Mouse (Mus musculus) monocyte, adult 2 months (primary cell): ENCODE results near the gene Gm44579.

Experiments
- DNase-seq, 2 experiments: peaks; one replicate each; pipeline ENCODE4 v3.0.0; 2022; ENCODE audit warnings: low spot score in 2 of 2, low read depth in 1 of 2

The Gm44579 gene

DNA sequence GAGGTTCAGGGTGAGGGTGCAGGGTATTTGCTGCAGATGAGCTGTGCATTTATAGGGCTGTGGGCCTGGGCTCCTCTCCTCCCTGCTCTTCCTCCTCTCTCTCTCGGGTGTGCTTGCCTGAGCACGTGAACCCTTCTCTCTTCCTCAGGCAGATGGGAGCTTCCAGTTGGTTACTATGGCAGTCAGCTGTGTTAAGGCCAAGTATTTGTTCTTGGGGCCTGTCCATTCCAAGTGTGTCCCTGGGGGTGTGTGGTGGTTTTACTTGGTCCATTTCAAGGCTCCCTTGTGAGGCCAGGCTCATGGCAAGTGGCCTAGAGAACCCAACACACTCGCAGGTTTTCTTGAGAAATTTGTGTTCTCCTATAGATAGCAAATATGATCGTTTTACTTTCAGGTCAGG is at the start of gene Gm44579, which contains the start of gene Olfr287:
Gm44579 (minus strand) TSS at position 101 of the 400 bp plus-strand sequence.
Olfr287 (minus strand) TSS at position 180 of the 400 bp plus-strand sequence.
- no peak for DNase-seq

- no peak for DNase-seq
These were observed 37.0 kb upstream of the Gm44579 start for GRCm38 (mm10) chr15:98257776-98258175.

DNA sequence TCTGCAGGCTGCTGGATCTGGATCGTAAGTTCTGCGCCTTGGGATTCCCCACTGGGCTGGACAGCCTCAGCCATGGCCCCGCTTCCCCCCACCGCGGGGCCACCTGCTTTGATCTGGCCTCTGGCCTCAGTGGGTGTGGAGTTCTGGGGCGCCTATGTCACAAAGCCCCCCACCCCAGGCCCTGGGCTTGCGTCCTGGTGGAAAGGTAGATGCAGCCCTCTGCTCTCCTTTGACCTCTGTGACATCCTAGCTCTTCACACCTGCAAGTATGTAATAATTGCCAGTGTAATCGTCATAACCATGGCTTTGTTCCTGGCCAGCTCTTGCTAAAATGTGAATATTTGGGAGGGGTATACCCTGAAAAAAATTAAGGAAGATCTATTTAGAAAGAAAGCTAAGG is 36.4 kb upstream of the Gm44579 start, which contains the start of gene H1fnt:
H1fnt (minus strand) TSS at position 101 of the 400 bp plus-strand sequence.
- no peak for DNase-seq

DNA sequence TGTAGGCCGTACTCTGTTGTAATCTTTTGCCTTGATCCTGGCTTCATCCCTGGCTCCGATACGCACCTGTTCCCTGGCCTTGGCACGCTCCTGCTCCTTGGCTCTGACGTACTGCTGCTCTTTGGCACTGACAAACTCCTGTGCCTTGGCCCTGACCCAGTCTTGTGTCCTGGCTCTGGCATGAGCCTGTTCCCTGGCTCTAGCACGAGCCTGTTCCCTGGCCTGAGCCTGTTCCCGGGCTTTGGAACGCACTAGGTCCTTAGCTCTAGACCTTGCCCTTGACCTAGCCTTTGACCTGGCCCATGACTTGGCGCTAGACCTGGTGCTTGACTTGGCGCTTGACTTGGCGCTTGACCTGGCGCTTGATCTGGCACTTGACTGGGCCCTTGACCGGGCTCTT is 35.5 kb upstream of the Gm44579 start:
- DNase-seq, result no peak

GRCm38 (mm10) chr15:98235442-98235841 is 14.7 kb upstream of the Gm44579 start:
- DNase-seq, result no peak

GRCm38 (mm10) chr15:98234350-98234749 is 13.6 kb upstream of the Gm44579 start, which contains the start of gene Olfr286:
Gene Olfr286 (minus strand): TSS chr15:98234450.
- no peak for DNase-seq

DNA sequence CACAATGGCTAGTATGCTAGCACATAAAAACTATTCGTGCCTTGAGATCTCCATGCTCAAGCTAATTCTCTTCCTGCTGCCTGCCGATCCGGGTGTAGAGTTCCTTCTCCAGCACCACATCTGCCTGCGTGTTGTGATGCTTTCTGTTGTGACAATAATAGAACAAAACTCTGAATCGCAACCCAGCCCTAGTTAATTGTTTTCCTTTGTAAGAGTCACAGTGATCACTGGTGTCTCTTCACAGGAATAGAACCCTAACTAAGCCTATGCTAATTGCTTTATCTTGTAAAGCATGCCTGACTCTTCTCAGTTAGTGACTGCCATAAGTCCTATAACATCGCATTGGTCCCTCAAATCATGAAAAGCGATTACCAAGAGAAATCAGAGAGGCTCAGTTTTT is 5.3 kb upstream of the Gm44579 start:
- DNase-seq, result no peak

GRCm38 (mm10) chr15:98225610-98226009 is 4.8 kb upstream of the Gm44579 start:
- DNase-seq, result no peak

DNA sequence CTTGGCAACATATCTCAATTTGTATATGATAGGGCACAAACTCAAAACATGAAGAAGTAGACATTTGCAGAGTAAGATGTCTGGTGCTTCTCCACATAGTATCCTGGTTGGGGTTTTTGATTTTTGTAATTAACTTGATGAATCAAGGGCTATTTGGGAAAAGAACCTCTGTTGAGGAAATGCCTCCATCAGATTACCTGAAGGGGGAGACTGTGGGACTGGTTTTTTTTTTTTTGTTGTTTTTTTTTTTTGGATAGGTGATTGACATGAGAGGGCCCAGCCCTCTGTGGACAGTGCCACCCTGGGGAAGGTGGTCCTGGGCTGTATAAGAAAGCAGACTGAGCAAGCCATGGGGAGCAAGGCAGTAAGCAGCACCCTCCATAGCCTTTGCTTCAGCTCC is 1.6 kb upstream of the Gm44579 start:
- no peak for DNase-seq

DNA sequence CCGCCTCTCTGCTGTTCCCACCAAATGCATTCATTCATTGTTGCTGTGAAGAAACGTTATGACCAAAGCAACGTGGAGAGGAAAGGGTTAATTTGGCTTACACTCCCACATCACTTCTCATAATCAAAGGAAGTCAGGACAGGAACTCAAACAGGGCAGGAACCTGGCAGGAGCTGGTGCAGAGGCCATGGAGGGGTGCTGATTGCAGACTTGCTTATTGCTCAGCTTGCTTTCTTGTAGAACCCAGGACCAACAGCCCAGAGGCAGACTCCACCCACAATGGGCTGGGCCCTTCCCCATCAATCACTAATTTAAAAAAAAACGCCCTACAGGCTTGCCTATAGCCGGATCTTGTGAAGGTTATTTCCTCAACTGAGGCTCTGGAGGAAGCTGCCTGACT is 6.6 kb downstream of the Gm44579 start:
- no peak for DNase-seq

GRCm38 (mm10) chr15:98213336-98213870 is 7.4 kb downstream of the Gm44579 start:
- DNase-seq, result no peak

- no peak for DNase-seq
These were observed 11.1 kb downstream of the Gm44579 start for GRCm38 (mm10) chr15:98209676-98210075.

GRCm38 (mm10) chr15:98195442-98195841 is 25.3 kb downstream of the Gm44579 start, which contains the start of gene Olfr288:
Gene Olfr288 (minus strand): TSS chr15:98195542.
- no peak for DNase-seq

- no peak for DNase-seq
These were observed 36.3 kb downstream of the Gm44579 start for GRCm38 (mm10) chr15:98184456-98184855.

DNA sequence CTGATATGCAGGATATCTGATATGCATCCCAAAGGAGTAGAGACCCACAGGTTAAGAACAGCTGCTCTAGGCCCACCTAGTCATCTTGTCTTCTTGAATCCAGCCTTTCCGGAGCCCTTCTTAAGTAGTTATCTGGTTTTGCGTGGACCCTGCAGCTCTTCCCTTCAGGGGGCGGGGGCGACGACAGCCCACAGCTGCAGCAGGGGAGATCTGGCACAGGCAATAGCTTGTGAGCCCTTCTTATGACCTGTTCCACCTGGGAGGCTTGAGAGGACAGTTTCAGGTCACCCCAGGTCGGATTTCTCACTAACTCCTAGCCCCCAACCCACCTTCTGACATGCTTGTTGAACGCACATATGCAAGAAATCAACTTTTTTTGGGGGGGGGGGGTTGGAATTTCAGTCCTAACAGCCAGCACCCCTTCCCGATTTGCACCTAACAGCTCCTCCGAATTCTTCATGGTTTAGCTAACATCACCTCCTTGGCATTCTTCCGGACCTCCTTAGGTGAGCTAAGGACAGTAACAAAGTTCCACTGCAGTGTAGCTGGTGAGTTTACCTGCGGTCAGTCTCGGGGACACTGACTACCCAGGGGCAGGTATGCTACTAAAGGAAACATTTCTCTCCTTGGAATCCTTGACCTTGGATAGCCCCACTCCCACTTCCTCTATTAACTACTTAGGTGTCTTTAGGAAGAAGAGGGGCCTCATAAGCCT is 38.8 kb downstream of the Gm44579 start:
- no peak for DNase-seq

DNA sequence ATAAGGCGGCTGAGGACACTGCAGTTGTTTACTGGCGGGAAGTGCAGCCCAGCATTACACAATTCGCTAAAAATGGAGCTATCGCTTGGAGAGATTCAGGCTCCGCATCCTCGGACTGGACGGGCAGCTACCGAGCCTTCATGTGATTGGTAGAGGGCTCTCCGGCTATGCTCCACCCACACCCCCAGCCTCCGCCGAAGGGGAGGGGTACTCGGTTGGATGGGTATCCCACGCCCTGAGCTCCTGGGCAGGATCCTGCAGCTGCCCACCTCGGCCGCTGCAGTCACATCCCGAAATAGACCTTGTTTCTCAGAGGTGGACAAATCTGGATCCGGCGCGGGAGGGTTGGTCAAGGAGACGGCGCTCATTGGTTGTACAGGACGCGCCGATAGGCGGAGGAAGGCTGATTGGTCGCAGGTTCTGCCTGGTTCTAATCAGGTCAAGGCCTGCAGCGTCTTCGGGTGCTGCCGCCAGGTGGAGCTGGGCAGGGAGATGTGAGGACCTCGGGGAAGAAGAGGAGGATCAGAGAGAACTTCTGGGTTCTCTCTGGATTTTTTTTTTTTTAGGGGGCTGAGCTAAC is 39.6 kb downstream of the Gm44579 start:
- peak; percentile 37 to 44 for DNase-seq

- no peak for DNase-seq
These were observed 40.1 kb downstream of the Gm44579 start for GRCm38 (mm10) chr15:98180567-98181131.

GRCm38 (mm10) chr15:98177320-98177719 is 43.5 kb downstream of the Gm44579 start:
- DNase-seq, result no peak

GRCm38 (mm10) chr15:98173821-98174220 is 47.0 kb downstream of the Gm44579 start:
- no peak for DNase-seq

DNA sequence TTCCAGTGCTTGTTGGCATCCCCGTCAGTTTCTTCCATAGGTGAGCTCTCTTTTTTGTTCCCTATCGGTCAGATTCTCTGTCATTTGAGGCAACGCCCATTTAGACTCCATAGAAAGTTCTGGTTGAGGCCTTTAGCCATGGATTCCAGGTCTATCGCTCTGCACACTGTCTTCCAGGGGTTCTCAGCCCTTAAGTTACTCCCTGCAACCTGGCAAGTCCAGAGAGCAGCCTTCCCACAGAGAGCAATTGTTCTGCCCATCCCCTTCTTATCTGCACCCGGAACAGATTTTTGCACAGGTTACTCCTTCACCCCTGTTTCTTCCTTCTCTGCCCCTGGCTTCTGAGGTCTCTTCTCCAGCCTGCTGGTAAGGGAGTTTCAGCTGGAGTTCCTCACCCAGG is 48.7 kb downstream of the Gm44579 start:
- no peak for DNase-seq

DNA sequence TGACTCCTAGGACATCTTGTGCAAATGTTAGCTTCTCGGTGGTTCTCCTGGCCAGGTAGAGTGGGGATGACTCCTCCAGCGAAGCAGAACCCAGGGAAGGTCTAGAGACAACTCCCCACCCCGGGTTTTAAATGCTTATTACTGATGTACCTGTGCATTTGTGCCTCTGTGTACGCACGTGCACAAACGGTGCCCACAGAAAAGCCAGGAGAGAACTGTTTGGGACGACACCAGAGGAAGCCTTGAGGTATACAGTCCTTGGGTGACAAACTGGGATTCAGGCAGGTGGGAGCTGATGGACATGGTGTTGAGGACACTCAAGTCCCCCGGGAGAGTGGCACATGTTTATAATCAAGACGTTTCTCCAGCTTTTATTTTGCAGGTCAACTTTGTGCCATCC is 49.9 kb downstream of the Gm44579 start:
- DNase-seq, result no peak

DNA sequence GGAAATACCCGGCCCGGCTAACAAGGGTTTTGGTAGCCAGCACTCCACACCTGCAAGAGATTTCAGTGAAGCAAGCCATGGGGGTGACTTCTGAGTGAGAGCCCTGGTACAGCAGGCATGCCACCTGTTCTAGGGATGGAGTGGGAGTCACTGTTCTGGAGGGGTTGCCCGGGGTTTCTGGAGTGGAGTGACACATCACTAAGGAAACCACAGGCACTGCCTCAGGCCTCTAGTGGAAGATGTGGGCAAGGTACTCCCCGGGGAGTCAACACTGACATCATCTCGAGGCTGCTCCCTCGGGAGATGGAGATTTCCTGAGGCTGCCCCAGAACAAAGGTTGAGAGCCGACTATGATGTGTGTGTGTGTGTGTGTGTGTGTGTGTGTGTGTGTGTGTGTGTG is 50.4 kb downstream of the Gm44579 start:
- DNase-seq, result no peak
